Mouse (Mus musculus): Measurements from ENCODE around the gene Dock1.

DNA sequence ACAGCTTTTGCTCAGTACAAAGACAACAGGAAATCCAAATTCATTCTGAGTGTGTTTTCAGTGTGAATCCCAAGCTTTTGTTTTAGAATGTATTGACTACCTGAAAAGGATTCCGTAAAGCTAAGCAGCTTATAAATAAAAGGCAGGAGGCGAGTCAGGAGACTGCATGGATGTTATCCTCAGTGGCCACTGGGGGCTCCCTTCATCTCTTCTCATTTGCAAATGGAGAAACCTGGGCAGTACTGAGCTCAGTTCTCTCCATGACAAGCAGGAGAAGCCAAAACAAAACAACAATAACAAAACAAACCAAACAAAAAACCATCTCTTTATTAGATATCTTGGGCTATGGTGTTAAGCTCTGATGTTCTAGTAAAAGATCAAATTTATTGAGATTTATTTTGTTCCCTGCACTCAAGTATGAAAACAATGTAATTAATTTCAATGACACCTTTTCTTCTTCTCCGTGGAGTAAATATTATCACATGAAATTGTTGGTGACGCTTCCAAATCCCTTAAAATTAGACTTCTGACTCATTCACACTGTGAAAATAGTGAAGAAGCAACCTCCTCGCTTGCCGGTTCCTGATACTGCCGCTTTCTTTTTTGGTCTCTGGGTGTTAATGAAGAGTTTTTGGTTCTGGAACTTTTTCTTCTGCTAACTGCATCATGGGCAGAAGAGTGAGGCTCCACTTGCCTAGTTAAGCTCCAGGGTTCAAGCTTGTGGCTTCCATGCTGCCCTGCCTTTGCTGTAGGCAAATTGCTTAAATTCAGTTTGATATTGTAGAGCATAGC, 275.7 kb downstream of the Dock1 start:
- TF ChIP-seq EP300 (IDR thresholded peaks at IDR 0.05) (no peak), CTCF (IDR thresholded peaks at IDR 0.05) (peak; percentile 48)

All from lung, postnatal 0 days (tissue).